Comparison of ENCODE assay signal across 8 mouse cellular contexts in the genomic region with DNA sequence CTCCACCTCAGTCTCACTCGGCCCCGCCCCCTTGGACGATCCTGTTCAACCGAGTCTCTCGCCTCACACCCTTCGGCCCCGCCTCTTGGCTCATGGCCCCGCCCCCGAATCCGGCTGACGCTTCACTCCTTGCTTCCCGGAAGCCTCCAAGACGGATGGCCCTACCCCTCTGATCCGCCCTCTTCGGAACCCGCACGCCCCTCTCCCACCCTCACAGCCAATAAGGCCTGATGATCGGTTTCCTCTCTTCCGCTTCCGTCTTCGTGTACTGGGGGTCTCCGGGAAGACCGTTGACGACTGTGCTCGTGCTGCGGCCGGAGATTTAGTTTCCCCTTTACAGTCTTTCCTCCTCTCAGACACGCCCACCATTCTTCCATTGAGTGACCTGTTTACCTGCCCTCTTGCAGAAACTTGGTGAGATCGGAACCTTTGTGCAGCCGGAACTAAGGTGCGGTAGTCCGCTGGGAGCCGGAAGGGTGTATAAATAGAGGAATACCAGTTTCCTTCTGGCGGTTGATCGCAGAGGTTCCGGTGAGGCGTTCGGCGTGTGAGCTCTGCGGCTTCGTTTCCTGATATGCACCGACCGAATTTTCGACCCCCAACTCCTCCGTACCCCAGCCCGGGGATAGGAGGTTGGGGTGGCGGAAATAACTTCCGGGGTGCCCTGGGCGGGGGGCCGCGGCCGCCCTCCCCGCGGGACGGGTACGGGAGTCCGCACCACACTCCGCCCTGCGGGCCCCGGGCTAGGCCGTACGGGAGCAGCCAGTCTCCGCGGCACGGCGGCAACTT. TPM values are rescaled to one million over a fixed set of nuclear protein-coding genes. Genes with fewer than 3 reads are reported as not detected.
DNase-seq lines count a peak whose midpoint lies in the region; ATAC-seq and TF ChIP-seq lines count a peak whose summit lies in the region.

Mplkip (plus strand) TSS at position 282 of the 789 bp plus-strand sequence.
Sugct (minus strand) TSS at position 643 of the 789 bp plus-strand sequence.

- peak; percentile 98 for ATAC-seq in heart, embryonic 15.5 days (replicated peaks; ENCODE audit: insufficient number of reproducible peaks, insufficient read depth, low FRiP score, low read depth)
- ATAC-seq in liver, embryonic 14.5 days (ENCODE audit: insufficient read depth), result peak; percentile 94
- peak; percentile 99 for ATAC-seq in neural tube, embryonic 11.5 days (ENCODE audit: insufficient read depth, low FRiP score, low TSS enrichment)
- peak; percentile 99 for ATAC-seq in stomach, postnatal 0 days (ENCODE audit: low FRiP score, low TSS enrichment)

- H3K4me1 ChIP-seq in forebrain, embryonic 10.5 days, result peaks cover 15% of the 10 kb centered on the region
- H3K4me1 ChIP-seq in heart, embryonic 15.5 days (replicated peaks), result peaks cover 7% of the 10 kb centered on the region
- H3K4me1 ChIP-seq in liver, embryonic 14.5 days (replicated peaks; ENCODE audit: control insufficient read depth in 2 of 2, insufficient read depth in 2 of 2, low read length in 1 of 2), result peaks cover 0 to 7% of the 10 kb centered on the region in 2 experiments; a peak in 1 of 4 replicates
- no peaks in the 10 kb centered on the region for H3K4me1 ChIP-seq in neural tube, embryonic 11.5 days (ENCODE audit: control insufficient read depth, insufficient read depth, low read length)
- H3K4me1 ChIP-seq in stomach, postnatal 0 days (replicated peaks; ENCODE audit: control insufficient read depth, insufficient read depth), result no peaks in the 10 kb centered on the region

- H3K36me3 ChIP-seq in forebrain, embryonic 10.5 days (replicated peaks), result peaks cover 7% of the 10 kb centered on the region
- no peaks in the 10 kb centered on the region for H3K36me3 ChIP-seq in heart, embryonic 15.5 days
- H3K36me3 ChIP-seq in liver, embryonic 14.5 days (replicated peaks; ENCODE audit: control insufficient read depth, insufficient read depth, low read depth), result no peaks in the 10 kb centered on the region
- H3K36me3 ChIP-seq in neural tube, embryonic 11.5 days (ENCODE audit: control insufficient read depth, insufficient read depth, low read length), result no peaks in the 10 kb centered on the region
- H3K36me3 ChIP-seq in stomach, postnatal 0 days (ENCODE audit: control insufficient read depth, insufficient read depth, low read length), result no peaks in the 10 kb centered on the region

- peak within 1 kb of the TSS; percentile 92 for H3K27ac ChIP-seq in forebrain, embryonic 10.5 days
- H3K27ac ChIP-seq in heart, embryonic 15.5 days, result peak within 1 kb of the TSS; percentile 94
- H3K27ac ChIP-seq in liver, embryonic 14.5 days, result peak within 1 kb of the TSS; percentile 61
- peak within 1 kb of the TSS; percentile 79 for H3K27ac ChIP-seq in neural tube, embryonic 11.5 days (ENCODE audit: low read depth, low read length)
- H3K27ac ChIP-seq in stomach, postnatal 0 days (replicated peaks), result peak within 1 kb of the TSS; percentile 96

- peak within 1 kb of the TSS; percentile 61 for H3K4me2 ChIP-seq in heart, embryonic 15.5 days
- H3K4me2 ChIP-seq in liver, embryonic 14.5 days (ENCODE audit: low read depth), result peak within 1 kb of the TSS; percentile 77
- peak within 1 kb of the TSS; percentile 59 for H3K4me2 ChIP-seq in neural tube, embryonic 11.5 days (ENCODE audit: low read depth)
- peak within 1 kb of the TSS; percentile 74 for H3K4me2 ChIP-seq in stomach, postnatal 0 days (replicated peaks; ENCODE audit: low read depth)

- TF ChIP-seq EP300 in liver, embryonic 14.5 days (IDR thresholded peaks at IDR 0.05; ENCODE audit: low read depth), result peak; percentile 49; the same call in 1 of the 2 replicates
- TF ChIP-seq EP300 in stomach, postnatal 0 days (optimal IDR thresholded peaks at IDR 0.05), result no peak

- H3K9me3 ChIP-seq in forebrain, embryonic 10.5 days, result no peaks in the 10 kb centered on the region
- H3K9me3 ChIP-seq in heart, embryonic 15.5 days (replicated peaks), result no peaks in the 10 kb centered on the region
- no peaks in the 10 kb centered on the region for H3K9me3 ChIP-seq in liver, embryonic 14.5 days (ENCODE audit: control insufficient read depth, low read length)
- H3K9me3 ChIP-seq in neural tube, embryonic 11.5 days (ENCODE audit: control insufficient read depth, low read length), result no peaks in the 10 kb centered on the region
- no peaks in the 10 kb centered on the region for H3K9me3 ChIP-seq in stomach, postnatal 0 days (ENCODE audit: control insufficient read depth, low read length)

- peak within 1 kb of the TSS; percentile 87 for H3K9ac ChIP-seq in heart, embryonic 15.5 days
- H3K9ac ChIP-seq in liver, embryonic 14.5 days (replicated peaks), result peak within 1 kb of the TSS; percentile 98
- H3K9ac ChIP-seq in neural tube, embryonic 11.5 days (ENCODE audit: low read length), result peak within 1 kb of the TSS; percentile 88
- H3K9ac ChIP-seq in stomach, postnatal 0 days (ENCODE audit: low read length), result peak within 1 kb of the TSS; percentile 95

- TF ChIP-seq CTCF in liver, embryonic 14.5 days (IDR thresholded peaks at IDR 0.05; ENCODE audit: low read depth), result no peak
- TF ChIP-seq CTCF in stomach, postnatal 0 days (IDR thresholded peaks at IDR 0.05; ENCODE audit: low read depth), result 0 out of 2 replicates have a peak, but pooled peaks have one; percentile 1

- H3K27me3 ChIP-seq in forebrain, embryonic 10.5 days (ENCODE audit: poor library complexity, severe bottlenecking), result no peaks in the 10 kb centered on the region
- no peaks in the 10 kb centered on the region for H3K27me3 ChIP-seq in heart, embryonic 15.5 days
- no peaks in the 10 kb centered on the region for H3K27me3 ChIP-seq in liver, embryonic 14.5 days (ENCODE audit: control insufficient read depth, insufficient read depth, low read length)
- no peaks in the 10 kb centered on the region for H3K27me3 ChIP-seq in neural tube, embryonic 11.5 days (ENCODE audit: control insufficient read depth, insufficient read depth, low read length)
- no peaks in the 10 kb centered on the region for H3K27me3 ChIP-seq in stomach, postnatal 0 days (ENCODE audit: control insufficient read depth, insufficient read depth, low read length)

- DNase-seq in CD8-positive naive resting alpha-beta T cell, adult 2 months (ENCODE audit: low read depth in 2 of 2, low spot score in 2 of 2), result peak; percentile 100
- peak; percentile 100 for DNase-seq in c-Kit-positive CD71-negative TER-119-negative erythroid progenitor cells, embryonic 14.5 days (ENCODE audit: low read depth)
- DNase-seq in forebrain, embryonic 10.5 days (ENCODE audit: extremely low spot score, low spot score), result peak; percentile 100
- peak; percentile 100 for DNase-seq in kidney, postnatal 25 days
- DNase-seq in liver, embryonic 14.5 days (ENCODE audit: low read depth in 3 of 3, low spot score in 3 of 3), result peak; percentile 99 to 100 (median 99)
- DNase-seq in neural tube, embryonic 11.5 days (ENCODE audit: low spot score), result peak; percentile 100
- DNase-seq in stomach, postnatal 0 days (ENCODE audit: low spot score), result peak; percentile 100

- under 1% methylated on average over 66 of the region's 66 CpGs for WGBS in forebrain, embryonic 10.5 days
- under 1% methylated on average over 66 of the region's 66 CpGs for WGBS in heart, embryonic 15.5 days
- under 1% methylated on average over 65 of the region's 66 CpGs for WGBS in liver, embryonic 14.5 days (ENCODE audit: insufficient replicate concordance)
- 1% methylated on average over 58 of the region's 66 CpGs for WGBS in neural tube, embryonic 11.5 days
- WGBS in stomach, postnatal 0 days, result under 1% methylated on average over 63 of the region's 66 CpGs

- peak within 1 kb of the TSS; percentile 79 for H3K4me3 ChIP-seq in forebrain, embryonic 10.5 days
- H3K4me3 ChIP-seq in heart, embryonic 15.5 days, result peak within 1 kb of the TSS; percentile 75
- H3K4me3 ChIP-seq in liver, embryonic 14.5 days (ENCODE audit: insufficient read depth in 1 of 2, low read depth in 2 of 2, low read length in 2 of 2), result peak within 1 kb of the TSS; percentile 94 to 96
- peak within 1 kb of the TSS; percentile 79 for H3K4me3 ChIP-seq in neural tube, embryonic 11.5 days (ENCODE audit: low read depth, low read length)
- H3K4me3 ChIP-seq in stomach, postnatal 0 days (ENCODE audit: low read depth, low read length), result peak within 1 kb of the TSS; percentile 79

RNA-seq across cellular contexts. Expression of gene Mplkip, which starts in this region (rescaled TPM):
- polyA plus RNA-seq in forebrain, embryonic 10.5 days (2016; fragmentation: Nextera tagmentation; extraction: Ambion mirVana), result 45.9 and 46.4 TPM in 2 replicates
- polyA plus RNA-seq in heart, embryonic 15.5 days (2015; fragmentation: Nextera tagmentation; extraction: Ambion mirVana), result 22.6 and 29.3 TPM in 2 replicates
- polyA plus RNA-seq in liver, embryonic 14.5 days (2012; rRNA removed), result 7.8 and 8.3 TPM in 2 replicates
- 31.0 and 35.2 TPM in 2 replicates for polyA plus RNA-seq in liver, embryonic 14.5 days (2014; fragmentation: Nextera tagmentation; extraction: Ambion mirVana)
- 53.9 and 58.9 TPM in 2 replicates for polyA plus RNA-seq in neural tube, embryonic 11.5 days (2014; fragmentation: Nextera tagmentation; extraction: Ambion mirVana)
- 33.2 and 33.9 TPM in 2 replicates for polyA plus RNA-seq in stomach, postnatal 0 days (2015; fragmentation: Nextera tagmentation; extraction: Ambion mirVana)

RNA-seq across cellular contexts. Expression of gene Sugct, which starts in this region (rescaled TPM):
- 3.2 and 4.1 TPM in 2 replicates for polyA plus RNA-seq in forebrain, embryonic 10.5 days (2016; fragmentation: Nextera tagmentation; extraction: Ambion mirVana)
- polyA plus RNA-seq in heart, embryonic 15.5 days (2015; fragmentation: Nextera tagmentation; extraction: Ambion mirVana), result 6.0 and 6.6 TPM in 2 replicates
- 0.96 and 1.4 TPM in 2 replicates for polyA plus RNA-seq in liver, embryonic 14.5 days (2012; rRNA removed)
- 2.9 and 3.2 TPM in 2 replicates for polyA plus RNA-seq in liver, embryonic 14.5 days (2014; fragmentation: Nextera tagmentation; extraction: Ambion mirVana)
- 2.4 and 2.7 TPM in 2 replicates for polyA plus RNA-seq in neural tube, embryonic 11.5 days (2014; fragmentation: Nextera tagmentation; extraction: Ambion mirVana)
- 6.1 and 7.0 TPM in 2 replicates for polyA plus RNA-seq in stomach, postnatal 0 days (2015; fragmentation: Nextera tagmentation; extraction: Ambion mirVana)

Comparison
In these comparisons a context has a peak if more than half of its experiments do, and no peak if none do; other contexts are left out.
1. Peak in every context shown above with its lines: DNase-seq, ATAC-seq, H3K4me3 ChIP-seq and H3K27ac ChIP-seq.